Mouse (Mus musculus) lung, postnatal 25 days (tissue): ENCODE results near the gene Adh4.
"Not testable (repeated sequence)": the region's sequence is repeated elsewhere in the genome, so short reads cannot be mapped to it uniquely, and the experiment has no call there.

ENCODE experiments used
- DNase-seq: peaks from one replicate; pipeline ENCODE4 v3.0.0; 2022; ENCODE audit warnings: low spot score

The Adh4 gene

GRCm38 (mm10) chr3:138443465-138443771 is 28.2 kb downstream of the Adh4 start:
- no peak for DNase-seq

GRCm38 (mm10) chr3:138448077-138448860 is 33.0 kb downstream of the Adh4 start:
- no peak for DNase-seq

DNA sequence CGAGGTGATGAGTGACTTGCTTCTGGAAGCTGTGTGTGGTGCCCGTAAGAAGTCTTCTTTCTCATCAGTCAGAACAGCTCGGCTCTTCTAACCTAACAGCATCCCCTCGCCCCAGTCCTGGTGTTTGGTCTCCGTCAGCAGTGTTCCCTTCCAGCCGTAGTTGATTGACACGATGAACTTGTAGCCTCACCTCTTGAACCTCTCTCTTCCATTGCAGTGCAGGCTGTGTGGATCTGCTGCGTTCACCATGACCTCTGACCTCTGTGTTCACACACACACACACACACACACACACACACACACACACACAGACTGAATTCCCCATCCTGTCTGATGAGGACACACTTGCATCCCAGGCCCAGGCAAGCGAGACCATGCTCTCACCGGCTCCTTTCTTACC is 36.9 kb downstream of the Adh4 start:
- DNase-seq, result no peak

GRCm38 (mm10) chr3:138454234-138454633 is 39.0 kb downstream of the Adh4 start:
- DNase-seq, result no peak

DNA sequence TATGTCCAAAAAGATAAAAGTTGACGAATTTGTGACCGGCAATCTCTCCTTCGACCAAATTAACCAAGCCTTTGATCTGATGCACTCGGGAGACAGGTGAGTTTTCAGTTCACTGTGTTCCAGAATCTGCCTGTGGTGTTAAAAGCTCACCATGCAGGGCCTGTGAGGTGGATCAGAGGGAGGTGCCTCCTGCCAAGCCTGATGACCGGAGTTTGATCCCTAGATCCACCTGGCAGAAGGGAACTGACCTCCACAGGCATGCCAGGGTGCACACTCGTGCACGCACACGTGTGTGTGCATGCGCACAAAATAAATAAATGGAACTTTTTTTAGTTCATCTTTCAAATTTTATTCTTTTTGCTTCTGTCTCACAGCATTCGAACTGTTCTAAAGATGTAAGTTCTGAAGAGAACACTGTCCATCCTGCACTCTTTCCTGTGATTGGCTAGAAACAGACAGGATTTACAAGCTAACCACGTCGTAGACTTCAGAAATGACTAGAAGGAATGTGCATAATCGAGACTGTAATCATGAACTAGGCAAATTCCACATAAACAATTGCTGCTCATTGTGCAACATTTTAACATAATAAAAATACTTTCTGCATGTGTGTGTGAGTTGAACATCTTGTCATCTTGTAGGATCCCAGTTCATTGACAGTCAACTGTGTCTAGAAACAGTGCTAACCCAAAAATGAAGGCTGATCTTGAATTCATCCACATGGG is 39.6 kb downstream of the Adh4 start:
- DNase-seq, result no peak

DNA sequence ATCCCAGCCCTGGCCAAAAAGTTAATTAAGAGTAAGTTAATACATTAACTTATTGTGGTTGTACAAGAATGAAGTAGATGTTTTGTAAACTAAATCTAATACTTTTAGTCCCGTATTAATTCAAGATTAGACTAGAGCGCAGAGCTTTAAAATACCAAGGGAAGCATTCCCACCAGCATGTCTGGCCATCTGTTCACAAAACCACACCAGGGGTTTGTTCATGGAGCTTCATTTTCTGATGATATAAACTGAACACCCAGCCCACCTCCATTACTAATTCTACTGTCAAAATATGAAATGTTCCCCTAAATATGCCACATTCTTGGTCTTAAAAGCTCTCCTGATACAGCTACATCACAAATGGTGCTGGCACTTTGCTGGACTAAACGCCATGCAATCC is 43.2 kb downstream of the Adh4 start:
- DNase-seq, result no peak

- DNase-seq, result no peak
These were observed 45.0 kb downstream of the Adh4 start for GRCm38 (mm10) chr3:138460260-138460659.

DNA sequence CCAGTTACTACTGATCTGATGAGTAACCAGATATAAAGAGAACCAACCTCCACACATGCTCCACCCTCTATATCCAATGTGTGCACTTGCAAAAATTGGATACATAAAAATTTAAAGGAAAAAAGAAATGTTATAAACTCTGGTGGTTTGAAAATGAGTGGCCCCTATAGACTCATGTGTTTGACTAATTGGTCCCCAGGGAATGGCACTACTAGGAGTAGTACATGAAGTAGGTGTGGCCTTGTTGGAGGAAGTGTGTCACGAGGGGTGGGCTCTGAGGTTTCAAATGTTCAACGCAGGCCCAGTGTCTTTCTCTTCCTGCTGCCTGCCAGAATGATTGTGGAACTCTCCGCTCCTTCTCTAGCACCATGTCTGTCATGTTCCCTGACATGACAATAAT is 46.6 kb downstream of the Adh4 start:
- no peak for DNase-seq

DNA sequence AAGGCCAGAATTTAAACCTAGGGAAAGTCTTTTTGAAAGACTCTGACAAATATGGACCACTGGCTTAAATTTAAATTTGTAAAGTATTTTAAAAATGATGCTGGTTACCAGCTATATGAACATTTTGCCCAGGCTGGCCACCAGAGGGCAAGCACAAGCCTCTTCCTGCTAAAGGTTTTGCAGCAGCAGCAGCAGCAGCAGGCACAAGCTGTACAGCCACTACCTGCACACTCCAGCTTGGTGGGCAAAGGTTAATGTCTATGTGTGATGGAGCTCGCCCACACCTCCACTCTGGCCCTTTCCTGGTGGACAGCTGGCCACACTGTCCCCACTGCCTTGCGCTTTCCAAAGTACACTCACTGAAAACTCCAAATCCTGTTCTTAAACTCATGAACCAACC is 47.9 kb downstream of the Adh4 start:
- DNase-seq, result no peak

- DNase-seq, result no peak
These were observed 48.5 kb downstream of the Adh4 start for GRCm38 (mm10) chr3:138463807-138464206.

DNA sequence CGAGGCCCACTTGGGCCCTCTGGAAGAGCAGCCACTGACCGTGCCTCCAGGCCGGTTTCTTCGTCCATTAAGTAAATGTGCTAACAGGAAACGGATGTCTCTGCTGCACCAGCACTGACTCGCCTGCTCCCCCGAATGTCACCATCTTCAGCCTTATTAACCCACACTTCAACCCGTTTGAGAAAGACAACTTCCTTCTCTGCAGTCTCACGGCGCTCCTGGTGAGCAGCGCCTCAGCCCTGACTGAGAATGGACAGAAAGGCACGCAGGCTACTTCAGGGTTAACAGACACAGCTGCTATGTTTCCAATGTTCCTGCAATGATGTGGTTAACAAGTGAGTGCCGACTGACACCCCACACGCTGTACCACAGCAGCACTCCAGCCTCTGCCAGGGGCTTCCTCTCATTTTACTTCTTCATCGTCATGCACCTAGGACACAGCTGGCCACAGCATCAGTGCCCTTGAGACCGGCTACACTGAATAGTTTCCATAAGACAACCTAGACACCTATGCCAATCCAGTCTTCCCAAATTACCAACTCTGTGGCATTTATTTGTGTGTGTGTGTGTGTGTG is 49.4 kb downstream of the Adh4 start:
- DNase-seq, result no peak

DNA sequence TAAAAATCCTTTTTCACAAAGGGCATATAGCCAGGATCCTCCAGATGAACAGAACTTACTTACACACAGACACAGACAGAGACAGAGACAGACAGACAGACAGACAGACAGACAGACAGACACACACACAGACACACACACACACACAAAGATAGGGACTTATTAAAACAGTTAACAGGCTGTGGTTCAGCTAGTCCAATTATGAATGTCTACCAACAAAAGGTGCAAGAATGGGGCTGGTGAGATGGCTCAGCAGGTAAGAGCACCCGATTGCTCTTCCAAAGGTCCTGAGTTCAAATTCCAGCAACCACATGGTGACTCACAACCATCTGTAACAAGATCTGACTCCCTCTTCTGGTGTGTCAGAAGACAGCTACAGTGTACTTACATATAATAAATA is 51.4 kb downstream of the Adh4 start:
- not testable (repeated sequence) for DNase-seq

GRCm38 (mm10) chr3:138471066-138471465 is 55.8 kb downstream of the Adh4 start:
- no peak for DNase-seq

DNA sequence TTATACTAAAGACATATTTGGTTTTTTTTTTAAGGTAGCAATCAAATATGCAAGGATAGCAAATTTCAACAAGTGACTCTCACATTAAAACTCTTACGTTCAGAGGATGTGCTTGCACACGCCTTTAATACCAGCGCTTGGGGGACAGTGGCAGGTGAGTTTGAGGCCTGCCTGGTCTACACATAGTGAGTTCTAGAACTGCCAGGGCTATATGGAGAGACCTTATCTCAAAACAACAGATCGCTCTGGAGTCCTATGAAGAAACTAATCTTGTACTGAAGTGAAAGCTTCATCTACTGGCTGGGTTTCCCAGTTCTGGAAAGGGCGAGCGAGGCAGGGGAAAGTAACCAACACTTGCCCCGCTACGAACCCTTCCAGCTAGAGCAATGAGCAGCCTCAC is 64.2 kb downstream of the Adh4 start:
- no peak for DNase-seq
